Mouse (Mus musculus) thymus, postnatal 10 days (tissue): ENCODE data around the gene March6.

Source experiments
- DNase-seq, 2 experiments: peaks; one replicate each; pipeline ENCODE4 v3.0.0; 2021; ENCODE audit warnings: low spot score in 2 of 2

Gene March6

DNA sequence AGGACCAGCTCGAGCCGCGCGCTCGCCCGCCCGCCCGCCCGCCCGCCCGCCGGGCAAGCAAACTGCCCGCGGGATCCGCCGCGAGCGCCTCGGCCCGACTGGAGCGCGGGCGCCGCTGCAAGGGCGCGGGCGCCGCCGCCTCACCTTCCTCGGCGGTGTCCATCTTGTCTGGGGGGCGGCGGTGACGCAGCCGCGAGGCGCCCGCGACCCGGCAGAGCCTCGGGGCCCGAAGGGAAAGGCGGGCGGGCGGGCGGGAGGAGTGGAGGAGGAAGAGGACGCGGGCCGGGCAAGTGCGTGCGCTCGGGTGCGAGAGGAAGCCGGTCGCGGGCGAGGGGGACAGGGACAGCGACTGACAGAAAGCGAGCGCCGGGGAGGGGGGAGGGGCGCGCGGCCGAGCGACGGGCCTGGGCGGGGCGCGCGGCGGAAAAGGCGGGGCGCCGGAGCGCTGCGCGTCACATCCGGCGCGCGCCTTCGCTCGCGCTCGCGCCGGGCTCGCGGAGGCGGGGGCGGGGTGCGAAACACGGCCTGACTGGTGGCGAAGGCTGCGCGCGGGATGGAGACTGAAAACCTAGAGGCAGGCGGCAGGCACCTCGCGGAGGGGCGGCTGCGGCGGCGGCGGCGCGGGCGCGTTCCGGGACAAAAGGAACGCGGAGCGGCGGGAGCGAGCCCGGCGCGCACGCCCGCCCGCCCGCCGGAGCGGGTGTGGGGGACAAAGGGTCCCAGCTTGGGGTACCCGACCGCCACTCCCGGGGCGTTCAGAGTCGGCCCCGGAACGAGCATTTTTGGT, at the start of gene March6:
TSS of gene March6 (minus strand) at position 395 of the 787 bp plus-strand sequence.
- peak; percentile 90 to 91 for DNase-seq

DNA sequence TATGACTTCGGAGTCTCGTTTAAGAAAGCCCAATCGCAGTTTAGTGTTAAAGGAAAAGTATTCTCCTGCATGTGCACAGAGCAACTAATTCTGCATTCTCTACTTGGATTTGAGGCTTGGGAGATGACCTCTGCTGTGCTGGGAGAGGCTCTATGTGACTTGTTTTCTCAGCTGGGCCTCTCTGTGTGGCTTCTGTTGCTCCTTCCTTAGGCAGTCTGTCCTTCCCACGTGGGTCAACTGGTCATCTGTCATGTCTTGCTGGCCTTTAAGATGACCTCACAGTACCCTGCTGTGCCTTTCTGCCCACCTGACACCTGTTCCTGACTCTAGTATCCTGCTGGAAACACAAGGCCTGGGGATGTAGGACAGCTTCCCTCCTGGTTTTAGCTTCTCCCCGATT, 45.2 kb upstream of the March6 start:
- no peak for DNase-seq

DNA sequence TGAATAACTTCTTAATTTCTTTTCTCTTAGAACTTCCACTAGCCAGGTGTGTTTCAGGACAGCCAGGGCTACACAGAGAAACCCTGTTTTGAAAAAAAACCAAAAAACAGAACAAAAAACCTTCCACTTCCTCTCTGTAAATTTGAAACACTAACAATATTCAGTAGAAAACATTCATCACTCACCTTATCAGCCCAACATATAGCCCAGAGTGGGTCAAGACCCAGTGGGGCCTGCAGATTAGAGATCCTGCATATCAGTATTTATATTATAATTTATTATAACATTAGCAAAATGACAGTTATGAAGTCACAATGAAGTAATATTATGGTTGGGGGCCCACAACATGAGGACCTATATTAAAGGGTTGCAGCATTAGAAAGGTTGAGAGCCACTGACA, 42.8 kb upstream of the March6 start:
- DNase-seq, result no peak

DNA sequence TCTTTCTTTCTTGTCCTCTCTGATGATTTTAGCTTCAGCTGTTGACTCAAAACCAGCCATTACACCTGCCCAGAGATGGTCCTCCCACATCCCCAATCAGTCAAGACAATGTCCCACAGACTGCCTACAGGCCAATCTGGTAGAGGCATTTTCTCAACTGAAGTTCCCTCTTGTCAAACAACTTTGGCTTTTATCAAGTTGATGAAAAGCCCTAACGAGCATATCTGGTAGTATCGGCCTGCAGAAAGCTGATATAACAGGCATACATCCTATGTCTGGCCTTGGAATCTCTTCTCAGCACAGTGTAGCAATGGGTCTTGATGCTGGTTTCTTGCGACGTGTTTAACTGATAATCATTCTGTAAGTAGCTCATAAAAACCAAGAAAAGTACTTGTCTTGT, 42.4 kb upstream of the March6 start:
- no peak for DNase-seq

DNA sequence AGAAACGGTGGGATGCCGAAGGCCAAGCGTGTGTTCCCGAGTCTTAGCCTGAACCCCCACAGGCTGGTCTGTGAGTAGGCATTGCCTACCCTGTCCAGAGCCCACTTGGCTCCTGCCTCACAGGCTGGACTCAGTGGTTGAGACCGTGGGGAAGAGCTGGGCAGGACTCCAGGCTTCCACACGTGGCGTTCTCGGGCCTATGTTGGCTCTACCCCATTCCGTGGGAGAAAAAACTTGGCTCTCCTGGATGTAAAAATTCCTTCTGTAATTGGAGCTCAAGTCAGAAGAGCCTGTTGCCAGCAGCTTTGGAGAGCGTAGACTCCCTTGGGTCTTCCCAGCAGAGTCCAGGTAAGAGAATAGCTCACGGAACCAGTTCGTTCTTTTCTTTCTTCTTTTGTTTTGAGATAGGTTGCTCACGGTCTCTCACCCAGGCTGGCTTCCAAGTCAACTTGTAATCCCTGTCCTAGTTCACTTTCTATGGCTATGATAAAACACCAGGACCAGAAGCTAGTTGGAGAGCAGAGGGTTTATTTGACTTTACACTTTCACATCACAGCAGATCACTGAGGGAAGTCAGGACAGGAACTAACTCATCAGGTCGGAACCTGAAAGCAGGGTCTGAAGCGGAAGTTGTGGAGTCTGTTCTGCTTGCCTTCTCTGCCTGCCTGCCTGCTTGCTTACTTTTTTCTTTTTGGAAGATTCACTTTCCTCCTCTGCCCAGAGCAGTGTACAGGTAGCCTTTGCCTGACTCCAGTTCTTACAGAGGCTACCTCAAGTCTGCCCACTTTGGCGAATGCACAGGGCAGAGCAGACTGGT, 41.3 kb upstream of the March6 start:
- no peak for DNase-seq

DNA sequence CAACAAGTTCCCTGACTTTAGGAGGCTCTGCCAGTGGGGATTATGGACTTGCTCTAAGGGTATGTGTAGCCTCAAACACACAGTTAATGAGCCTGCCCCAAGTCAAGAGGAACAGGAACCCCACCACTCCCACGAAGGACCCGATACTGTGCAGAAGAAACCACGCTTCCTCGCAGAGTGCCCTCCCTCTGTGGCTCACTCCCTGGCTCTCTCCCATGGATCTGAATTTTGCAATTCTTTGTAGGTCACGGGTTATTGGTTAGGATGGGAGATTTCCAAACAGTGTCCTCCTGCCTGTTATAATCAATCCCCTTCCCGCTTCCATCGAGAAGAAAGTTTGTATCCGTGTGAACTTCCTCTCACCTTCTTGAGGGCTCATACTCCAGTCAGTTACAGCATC, 40.1 kb upstream of the March6 start:
- DNase-seq, result no peak

DNA sequence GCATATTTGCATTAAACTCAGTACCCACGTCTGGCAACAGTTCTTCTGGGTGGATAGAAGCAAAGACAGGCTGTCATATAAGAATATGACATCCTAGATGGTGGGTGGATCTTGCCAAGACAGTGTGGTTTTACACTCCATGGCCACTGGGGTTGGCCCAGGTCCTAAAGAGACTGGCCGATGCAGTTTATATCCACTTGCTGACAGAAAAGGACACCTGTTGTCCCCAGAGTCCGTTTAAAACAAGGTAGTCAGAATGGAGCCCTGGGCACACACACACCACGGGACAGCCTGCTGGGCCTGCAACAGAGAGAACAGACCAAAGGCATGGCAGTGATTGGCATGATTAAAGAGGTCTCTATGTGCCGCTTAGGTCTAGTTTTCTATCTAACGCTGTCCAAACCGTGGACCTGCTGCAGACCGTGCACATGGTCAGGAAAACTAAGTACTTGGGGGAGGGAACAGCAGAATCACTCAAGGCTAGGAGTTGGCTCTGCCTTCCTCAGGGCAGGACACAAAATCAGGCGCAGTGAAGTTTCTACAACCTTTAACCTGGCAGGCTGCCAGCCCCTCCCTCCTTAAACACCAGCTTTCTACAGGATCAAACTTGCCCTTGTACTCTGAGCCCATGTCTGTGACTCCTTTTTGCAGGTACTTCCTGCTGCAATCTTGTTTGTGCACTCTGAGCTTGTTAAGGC, 38.6 kb upstream of the March6 start:
- no peak for DNase-seq

DNA sequence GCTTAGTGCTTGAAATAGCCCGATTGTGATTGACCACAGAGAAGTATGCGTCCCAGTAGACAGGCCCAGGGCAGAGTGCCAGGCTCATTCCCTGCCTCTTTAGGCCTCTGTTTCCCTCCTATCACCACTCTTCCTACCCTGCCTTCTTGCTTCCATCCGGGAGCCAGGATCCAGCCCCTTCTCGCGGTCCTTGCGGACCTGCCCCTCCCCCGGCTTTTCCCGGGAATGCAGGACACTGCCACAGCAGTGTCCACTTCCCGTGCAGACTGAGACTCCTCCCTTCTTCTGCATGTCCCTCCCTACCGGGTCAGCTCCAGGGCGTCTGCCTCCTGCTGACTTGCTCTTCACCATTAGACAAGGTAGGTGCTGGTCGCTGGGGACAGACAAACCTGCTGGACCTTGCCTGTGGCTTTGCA, 37.7 kb upstream of the March6 start:
- no peak for DNase-seq

DNA sequence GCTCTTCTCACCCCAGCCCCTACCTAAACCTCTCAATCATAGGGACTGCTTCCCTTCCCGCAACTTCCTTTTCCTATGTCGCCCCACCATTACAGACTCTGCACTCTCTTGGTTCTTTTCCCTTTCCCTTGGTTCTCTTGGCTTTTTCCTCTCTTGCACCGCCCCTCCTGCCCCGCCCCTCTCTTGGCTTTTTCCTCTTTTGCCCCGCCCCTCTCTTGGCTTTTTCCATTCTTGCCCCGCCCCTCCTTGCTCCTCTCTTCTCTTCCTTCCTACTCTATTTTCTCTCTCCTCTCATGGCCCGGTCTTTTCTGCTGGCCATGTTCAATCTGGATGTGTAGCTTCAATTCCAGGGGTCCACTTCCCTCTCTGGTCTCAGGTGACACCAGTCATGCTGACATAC, 36.6 kb upstream of the March6 start:
- no peak for DNase-seq

DNA sequence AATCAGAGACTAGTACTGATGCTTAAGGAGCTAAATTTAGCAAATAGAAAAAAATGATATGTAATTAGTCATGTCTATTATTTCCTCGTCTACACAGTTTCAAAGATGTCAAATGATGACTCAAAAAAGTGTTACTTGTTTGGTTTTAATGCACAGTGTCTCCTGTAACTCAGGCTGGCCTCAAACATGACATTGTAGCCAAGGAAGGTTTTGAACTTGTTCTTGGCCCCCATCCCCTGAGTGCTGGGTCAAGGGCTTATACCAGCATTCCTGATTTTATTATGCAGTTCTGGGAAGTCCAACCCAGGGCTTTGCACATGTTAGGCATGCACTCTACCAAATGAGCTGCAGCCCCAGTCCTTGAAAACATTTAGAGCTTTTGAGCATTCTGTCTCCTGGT, 34.9 kb upstream of the March6 start:
- DNase-seq, result no peak

DNA sequence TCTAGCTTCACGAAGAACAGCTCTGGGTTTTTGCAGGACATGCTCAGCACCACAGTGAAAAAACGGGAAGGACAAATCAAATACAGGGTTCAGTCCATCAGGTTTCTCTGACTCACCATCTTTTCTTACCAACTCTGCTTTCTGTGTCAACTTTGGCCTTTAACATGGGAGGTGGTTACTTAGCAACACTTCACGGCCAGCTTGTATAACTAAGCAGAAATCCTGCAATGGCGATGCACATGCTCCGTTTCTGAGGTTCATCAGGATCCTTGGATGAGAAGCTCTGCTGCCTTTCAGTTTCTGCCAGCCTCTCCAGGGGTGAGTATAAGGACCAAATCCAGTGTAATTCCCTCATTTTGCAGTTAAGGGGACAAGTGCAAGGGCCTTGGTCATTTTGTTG, 34.3 kb upstream of the March6 start, which contains the start of gene Cmbl:
TSS of gene Cmbl (plus strand) at position 206 of the 400 bp plus-strand sequence.
- DNase-seq, result no peak

DNA sequence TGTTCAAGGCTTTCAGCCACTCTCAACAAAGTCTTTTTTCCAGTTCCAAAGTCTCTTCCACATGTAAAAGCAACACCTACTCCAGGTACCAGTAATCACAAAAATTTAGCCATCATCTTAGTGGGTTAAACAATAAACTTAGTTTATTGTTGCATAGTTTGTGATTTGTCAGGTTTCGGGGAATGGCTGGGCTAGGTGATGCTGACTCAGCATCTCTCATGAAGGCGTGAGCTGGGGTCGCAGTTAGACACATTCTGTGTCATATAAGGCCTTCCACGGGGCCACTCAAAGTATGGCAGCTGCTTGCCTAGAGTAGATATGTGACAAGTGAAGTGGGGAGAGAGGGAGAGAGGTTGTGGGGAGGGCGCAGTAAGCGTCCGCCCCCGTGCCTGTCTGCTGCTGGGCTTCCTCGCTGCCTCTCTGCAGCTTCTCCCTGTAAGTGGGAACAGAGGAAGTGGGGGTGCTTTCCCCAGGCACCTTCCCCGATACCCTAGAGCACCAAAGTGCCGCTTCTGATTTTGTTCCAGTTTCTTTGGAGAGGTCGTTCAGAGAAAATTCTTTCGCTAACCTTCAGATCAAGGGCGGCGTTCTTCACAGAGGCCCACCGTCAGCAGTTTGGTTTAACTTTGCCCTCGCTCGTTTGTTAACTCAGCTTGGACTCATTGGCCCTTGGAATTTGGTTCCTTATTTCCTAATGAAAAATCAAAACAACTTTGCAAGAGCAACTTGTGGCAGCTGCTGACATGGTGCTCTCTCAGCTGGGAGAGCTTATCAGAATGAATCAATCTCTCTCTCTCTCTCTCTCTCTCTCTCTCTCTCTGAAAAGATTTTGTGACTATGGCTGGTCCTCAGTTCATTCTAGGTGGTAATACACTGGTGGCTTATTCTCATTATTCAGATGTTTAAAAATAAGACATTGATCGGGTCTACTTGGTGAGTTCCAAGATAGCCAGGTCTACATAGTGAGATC, 33.0 kb upstream of the March6 start:
- no peak for DNase-seq

DNA sequence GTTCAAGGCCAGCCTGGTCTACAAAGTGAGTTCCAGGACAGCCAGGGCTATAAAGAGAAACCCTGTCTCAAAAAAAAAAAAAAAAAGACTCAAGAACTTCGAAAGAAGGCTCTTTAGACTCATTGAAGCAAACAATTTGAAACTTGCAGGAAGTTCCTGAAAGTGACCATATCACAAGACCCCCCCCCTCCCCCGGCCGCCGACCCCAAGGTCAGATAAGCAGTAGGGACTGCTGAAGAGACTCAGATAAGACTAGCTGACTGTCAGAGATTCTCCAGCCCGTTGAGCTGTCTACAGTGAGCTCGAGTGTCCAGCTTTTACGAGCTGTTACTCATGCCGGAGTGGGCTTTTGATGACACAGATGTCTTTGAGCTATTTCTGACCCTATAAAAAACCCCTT, 32.0 kb upstream of the March6 start:
- DNase-seq, result no peak

DNA sequence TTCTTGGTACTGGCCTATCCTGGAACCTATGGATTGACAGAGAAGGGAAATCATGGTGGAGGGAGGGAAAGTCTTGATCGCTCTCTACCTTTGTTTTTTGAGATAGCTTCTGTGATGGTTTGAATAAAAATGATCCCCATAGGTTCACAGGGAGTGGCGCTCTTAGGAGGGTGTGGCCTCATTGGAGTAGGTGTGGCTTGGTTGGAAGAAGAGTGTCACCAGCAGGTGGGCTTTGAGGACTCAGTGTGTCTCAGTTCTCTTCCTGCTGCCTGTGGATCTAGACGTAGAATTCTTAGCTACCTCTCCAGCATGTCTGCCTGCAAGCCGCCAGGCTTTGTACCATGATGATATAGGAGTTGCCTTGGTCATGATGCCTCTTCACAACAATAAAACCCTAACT, 31.1 kb upstream of the March6 start:
- DNase-seq, result no peak

DNA sequence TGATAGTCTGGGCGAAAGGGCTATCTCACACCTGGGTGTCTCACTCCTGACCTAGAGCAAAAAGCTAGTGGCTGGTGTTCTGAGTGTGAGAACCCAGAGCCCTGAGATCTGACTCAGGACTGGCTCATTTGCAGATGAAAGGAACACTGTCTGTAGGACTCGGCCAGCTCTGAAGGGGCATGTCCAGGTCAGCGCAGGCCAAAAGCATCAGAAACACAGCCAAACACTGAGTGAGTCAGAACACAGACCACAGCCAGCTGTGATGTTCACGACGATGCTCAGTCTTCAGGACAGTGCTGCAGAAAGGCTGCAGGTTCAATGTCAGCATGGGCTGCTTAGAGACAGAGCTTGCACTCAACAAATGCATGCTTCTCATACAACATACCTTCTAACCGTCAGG, 30.5 kb upstream of the March6 start:
- DNase-seq, result no peak

DNA sequence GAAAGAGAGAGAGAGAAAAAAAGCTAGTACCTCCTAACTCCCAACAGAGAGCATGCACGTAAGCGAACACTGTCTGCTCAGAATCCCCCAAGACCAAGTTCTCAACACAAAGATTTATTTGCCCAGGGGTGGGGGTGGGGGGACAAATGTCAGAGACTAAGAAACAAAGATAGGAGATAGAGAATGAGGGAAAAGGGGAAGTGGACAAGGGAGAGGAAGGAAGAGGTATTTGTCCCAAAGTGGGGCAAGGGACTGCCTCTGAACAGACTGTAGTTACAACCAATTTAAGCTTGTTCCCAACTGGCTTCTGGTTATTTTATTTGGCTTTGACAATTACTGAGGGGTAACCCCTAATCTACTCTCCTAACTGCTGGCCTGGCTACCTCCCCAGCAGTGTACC, 24.0 kb upstream of the March6 start:
- no peak for DNase-seq

DNA sequence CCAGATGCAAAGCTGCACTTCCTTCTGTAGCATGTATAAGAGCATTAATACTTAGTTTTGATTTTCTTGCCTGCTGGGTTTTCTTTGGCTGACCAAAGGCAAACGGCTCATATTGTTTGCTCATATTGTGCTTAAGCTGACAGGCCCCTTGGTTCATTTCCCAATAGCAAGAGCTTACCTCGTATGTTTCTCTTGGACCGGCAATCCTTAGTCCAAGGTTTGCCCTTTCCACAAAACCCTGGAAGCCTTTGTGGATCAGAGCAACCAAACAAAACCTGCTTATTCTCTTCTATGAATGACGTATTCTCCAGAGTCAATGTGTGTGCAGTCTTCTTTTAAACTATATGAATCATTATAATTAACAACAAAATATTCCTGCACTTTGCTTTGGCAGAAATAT, 19.5 kb upstream of the March6 start:
- DNase-seq, result no peak

DNA sequence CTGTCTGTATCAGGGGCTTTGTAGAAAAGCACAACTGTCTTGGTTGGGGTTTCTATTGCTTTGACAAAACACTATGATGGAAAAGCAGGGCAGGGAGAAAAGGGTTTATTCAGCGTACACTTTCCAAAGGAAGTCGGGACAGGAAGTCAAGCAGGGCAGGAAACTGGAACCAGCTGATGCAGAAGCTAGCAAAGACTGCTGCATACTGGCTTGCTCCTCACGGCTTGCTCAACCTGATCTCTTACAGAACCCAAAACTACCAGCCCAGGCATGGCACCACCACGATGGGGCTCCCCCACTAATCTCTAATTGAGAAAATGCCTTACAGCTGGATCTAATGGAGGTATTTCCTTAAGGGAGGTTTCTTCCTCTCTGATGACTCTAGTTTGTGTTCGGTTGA, 16.6 kb upstream of the March6 start:
- no peak for DNase-seq

DNA sequence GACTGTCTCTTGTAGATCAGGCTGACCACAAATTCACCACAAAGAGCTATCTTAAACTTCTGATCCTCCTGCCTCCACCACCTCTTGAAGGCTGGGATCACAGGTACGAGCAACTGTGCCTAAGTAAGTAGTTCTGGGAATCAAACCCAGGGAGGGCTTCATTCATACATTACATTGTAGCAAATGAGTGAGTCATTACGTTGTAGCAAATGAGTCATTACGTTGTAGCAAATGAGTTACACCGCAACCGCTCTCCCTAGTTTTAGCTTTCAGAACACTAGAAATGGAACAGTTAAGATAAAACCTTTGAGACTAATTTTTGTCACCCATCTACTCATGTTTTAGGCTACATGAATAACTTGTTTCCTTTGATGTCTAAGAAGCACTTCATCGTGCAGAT, 15.4 kb upstream of the March6 start:
- DNase-seq, result no peak

DNA sequence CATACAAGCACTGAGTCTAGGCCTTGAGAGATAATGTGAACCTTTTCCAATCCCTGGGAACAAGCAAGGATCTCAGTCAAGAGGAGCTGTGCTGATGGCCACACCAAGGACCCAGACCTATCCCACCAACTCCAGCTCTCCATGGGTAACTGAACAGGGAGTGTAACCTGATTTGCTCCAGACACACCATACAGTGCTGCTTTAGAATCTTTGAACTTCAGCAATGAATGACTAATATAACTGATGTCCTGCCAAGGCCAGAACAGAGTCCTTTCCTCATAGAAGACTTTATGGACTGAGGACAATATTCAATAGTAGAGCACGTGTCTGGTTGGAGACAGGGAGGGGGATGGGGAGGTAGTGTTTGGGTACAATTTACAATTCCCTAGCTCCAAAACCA, 14.2 kb upstream of the March6 start:
- no peak for DNase-seq

DNA sequence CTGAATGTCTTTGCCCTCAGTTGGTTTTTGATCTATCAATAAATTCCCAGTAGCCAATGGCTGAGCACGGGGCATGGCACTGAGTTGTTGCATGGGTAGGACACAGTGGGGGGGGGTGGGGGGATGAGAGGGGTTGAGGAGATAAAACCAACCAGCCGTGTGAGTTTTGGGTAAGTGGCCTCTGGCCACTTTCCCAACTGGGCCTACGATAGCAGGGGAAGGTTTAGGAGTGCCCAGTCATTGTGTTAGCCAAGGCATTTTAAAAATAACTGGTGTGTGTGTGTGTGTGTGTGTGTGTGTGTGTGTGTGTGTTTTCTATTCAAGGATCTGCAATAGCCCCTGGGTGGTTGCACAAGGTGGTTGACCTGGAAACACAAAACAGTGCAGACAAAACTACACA, 12.4 kb upstream of the March6 start:
- no peak for DNase-seq
